Mouse (Mus musculus): ENCODE measurements around the gene Tmem120b.

- TF ChIP-seq GATA1 (IDR thresholded peaks at IDR 0.05; ENCODE audit: borderline replicate concordance, low read length) (no peak), TAL1 (conservative IDR thresholded peaks at IDR 0.05; ENCODE audit: low read depth, low read length) (no peak)
These were observed 94.7 kb downstream of the Tmem120b start for GRCm38 (mm10) chr5:123162942-123163341.

Data from G1E (cell line).